Mouse (Mus musculus): Measurements from ENCODE around the gene Tcf21. TPM values are rescaled to one million over a fixed set of nuclear protein-coding genes. Genes with fewer than 3 reads are reported as not detected.

Tcf21 gene
- 10 to 100 TPM; 10.3 to 12.4 TPM for total RNA-seq (2021)

GRCm38 (mm10) chr10:22819871-22820590 lies at the start of gene Tcf21:
Gene Tcf21, minus strand, starts transcription at chr10:22820174.
- intact Hi-C loops (cut with DNase I): loop anchor here (10.0 kb wide), 2 partner anchors 55 to 255 kb away; no protein-coding TSS in a partner anchor
- peak; percentile 68 to 77 for DNase-seq

GRCm38 (mm10) chr10:22868386-22868918 lies 48.5 kb upstream of the Tcf21 start:
- DNase-seq: peak in 1 of 2 experiments; percentile 26
- intact Hi-C loops (cut with DNase I): no loop called here

GRCm38 (mm10) chr10:22867210-22867609 lies 47.2 kb upstream of the Tcf21 start:
- intact Hi-C loops (cut with DNase I): no loop called here
- DNase-seq: no peak

GRCm38 (mm10) chr10:22858111-22858510 lies 38.1 kb upstream of the Tcf21 start:
- no peak for DNase-seq
- intact Hi-C loops (cut with DNase I): no loop called here

GRCm38 (mm10) chr10:22854330-22854729 lies 34.4 kb upstream of the Tcf21 start:
- no peak for DNase-seq
- intact Hi-C loops (cut with DNase I): no loop called here

GRCm38 (mm10) chr10:22845351-22845750 lies 25.4 kb upstream of the Tcf21 start:
- intact Hi-C loops (cut with DNase I): no loop called here
- no peak for DNase-seq

- intact Hi-C loops (cut with DNase I): no loop called here
- DNase-seq: no peak
Observed at GRCm38 (mm10) chr10:22844731-22845130, 24.8 kb upstream of the Tcf21 start.

GRCm38 (mm10) chr10:22843440-22844361 lies 23.7 kb upstream of the Tcf21 start:
- no peak for DNase-seq
- intact Hi-C loops (cut with DNase I): no loop called here

- intact Hi-C loops (cut with DNase I): no loop called here
- DNase-seq: no peak
Observed at GRCm38 (mm10) chr10:22842781-22843439, 22.9 kb upstream of the Tcf21 start.

- intact Hi-C loops (cut with DNase I): no loop called here
- DNase-seq: no peak
Observed at GRCm38 (mm10) chr10:22842113-22842512, 22.1 kb upstream of the Tcf21 start.

- intact Hi-C loops (cut with DNase I): no loop called here
Observed at GRCm38 (mm10) chr10:22826244-22826643, 6.3 kb upstream of the Tcf21 start.

GRCm38 (mm10) chr10:22822896-22823295 lies 2.9 kb upstream of the Tcf21 start:
- no peak for DNase-seq
- intact Hi-C loops (cut with DNase I): no loop called here

More at GRCm38 (mm10) chr10:22826244-22826643, 6.3 kb upstream of the Tcf21 start:
- no peak for DNase-seq

GRCm38 (mm10) chr10:22822486-22822885 lies 2.5 kb upstream of the Tcf21 start:
- no peak for DNase-seq
- intact Hi-C loops (cut with DNase I): no loop called here

- intact Hi-C loops (cut with DNase I): no loop called here
- DNase-seq: no peak
Observed at GRCm38 (mm10) chr10:22821709-22822108, 1.7 kb upstream of the Tcf21 start.

- DNase-seq: no peak
- intact Hi-C loops (cut with DNase I): no loop called here
Observed at GRCm38 (mm10) chr10:22821267-22821666, 1.3 kb upstream of the Tcf21 start.

GRCm38 (mm10) chr10:22820841-22821240 lies 867 bp upstream of the Tcf21 start:
- DNase-seq: no peak
- intact Hi-C loops (cut with DNase I): no loop called here

GRCm38 (mm10) chr10:22819239-22819870 lies 619 bp downstream of the Tcf21 start:
- intact Hi-C loops (cut with DNase I): loop anchor here (10.0 kb wide), 2 partner anchors 55 to 255 kb away; no protein-coding TSS in a partner anchor
- DNase-seq: peak; percentile 28 to 53

- DNase-seq: peak in 1 of 2 experiments; percentile 33
- intact Hi-C loops (cut with DNase I): loop anchor here (10.0 kb wide), 2 partner anchors 56 to 256 kb away; no protein-coding TSS in a partner anchor
Observed at GRCm38 (mm10) chr10:22818600-22819238, 1.3 kb downstream of the Tcf21 start.

- DNase-seq: no peak
- intact Hi-C loops (cut with DNase I): loop anchor here (10.0 kb wide), 2 partner anchors 57 to 257 kb away; no protein-coding TSS in a partner anchor
Observed at GRCm38 (mm10) chr10:22817976-22818375, 2.0 kb downstream of the Tcf21 start.
